Mouse (Mus musculus): ENCODE measurements around the gene Ttl.

Gene Ttl

DNA sequence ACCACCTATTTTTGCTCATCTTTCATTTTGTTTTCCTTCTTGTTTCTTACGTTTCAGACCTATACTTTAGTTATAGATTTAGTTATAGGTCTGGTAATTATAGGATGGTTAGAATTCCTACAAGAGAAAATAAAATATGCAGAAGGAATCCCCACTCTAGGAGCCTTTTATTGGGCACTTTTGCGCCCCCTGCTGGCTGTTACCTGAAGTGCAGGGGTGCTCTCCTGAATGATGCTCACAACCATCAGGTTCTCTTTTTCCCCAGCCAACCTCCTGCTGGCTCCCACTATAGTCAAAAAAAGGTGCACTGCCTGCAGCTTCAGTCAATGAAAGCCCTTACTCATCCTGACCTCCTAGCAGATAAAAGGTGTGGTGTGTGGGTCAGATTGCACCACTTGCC, 19.2 kb downstream of the Ttl start:
- DNase-seq (ENCODE audit: low spot score): no peak

DNA sequence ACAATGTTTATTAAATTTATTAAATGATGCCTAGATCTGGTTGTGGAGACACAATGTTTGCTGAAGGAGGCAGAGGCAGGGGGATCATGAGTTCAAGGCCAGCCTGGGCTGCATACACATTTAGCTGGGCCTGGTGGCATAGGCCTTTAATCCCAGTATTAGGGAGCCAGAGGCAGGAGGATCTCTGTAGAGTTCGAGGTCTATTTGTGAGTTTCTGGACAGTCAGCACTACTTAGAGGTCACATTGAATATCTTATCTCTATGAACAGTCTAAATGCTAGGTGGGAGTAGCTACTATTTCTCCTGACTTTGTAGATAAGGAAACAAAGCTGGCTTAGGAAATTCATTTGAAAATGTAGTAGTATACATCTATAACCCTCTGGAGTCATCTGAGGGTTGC, 21.8 kb downstream of the Ttl start:
- no peak for DNase-seq (ENCODE audit: low spot score)

DNA sequence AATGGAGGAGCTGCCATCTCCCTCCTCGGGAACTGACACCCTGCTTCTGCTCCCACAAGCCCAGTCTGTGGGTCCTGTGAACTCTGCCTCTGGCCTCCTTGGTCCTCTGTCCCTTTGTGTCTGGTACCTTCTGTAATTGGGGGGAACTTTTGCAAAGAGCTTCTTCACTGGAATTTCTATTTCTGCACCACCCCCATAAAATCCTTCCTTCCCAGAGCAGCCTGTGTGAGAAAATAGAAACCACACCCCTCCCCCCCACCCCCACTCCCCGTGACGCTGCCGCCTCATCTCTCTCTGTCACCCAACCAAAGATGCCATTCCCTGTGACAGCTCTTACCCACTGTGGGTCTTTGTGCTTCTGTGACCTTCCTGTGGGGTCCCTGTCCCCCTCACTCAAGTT, 24.6 kb downstream of the Ttl start:
- no peak for DNase-seq (ENCODE audit: low spot score)

DNA sequence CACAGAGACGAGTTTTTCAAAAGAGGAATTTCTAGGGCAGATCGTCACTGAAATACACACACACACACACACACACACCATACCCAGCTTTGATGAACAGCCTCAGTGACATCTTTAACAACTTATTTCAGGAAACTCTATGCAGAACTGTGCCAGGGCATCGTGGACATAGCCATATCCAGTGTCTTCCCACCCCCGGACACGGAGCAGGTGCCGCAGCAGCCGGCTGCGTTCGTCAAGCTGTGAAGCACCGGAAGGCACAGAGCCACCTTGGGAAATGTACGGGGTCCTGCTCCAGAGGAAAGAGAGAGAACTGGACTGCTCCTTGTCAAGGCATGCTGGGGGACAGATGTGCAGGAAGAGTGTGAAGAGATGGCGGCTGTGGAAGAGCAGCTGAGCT, 27.1 kb downstream of the Ttl start:
- DNase-seq (ENCODE audit: low spot score): no peak

DNA sequence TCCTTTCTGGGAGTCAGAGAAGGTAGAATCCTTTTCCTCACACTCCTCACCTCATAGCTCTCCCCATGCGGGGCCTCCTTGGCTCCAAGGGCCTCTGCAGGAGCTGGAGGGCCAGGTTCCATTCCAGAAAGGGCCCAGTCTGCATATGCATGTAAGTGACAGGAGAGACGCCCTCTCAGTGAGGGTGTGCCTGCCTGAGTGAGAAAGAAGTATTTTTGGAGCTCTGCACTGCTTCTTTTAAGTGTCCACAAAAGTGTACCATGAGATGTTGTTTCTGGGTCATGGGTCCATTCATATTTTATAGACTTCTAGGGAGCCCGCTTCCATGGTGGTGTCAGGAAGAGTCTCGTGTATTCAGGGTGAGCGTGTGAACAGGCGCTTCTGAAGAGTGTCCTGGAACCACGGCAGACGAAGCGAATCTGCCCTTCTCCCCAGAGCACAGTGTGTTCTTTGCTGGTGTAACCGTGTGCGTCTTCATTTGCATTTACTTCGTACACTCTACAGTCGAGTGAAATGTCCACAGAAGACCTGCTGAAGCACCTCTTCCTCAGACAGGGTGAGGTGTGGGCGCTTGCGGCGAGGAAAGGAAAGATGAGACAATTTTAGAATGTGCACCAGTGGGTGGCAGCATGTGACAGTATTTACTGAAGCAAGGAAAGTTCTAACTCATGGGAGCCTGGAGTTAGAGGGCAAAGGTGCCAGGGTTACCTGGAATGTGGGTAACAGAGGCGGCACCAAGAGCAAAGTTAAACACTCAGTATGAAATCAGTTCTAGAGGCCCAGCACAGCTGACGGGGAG, 28.4 kb downstream of the Ttl start:
- DNase-seq (ENCODE audit: low spot score): no peak

DNA sequence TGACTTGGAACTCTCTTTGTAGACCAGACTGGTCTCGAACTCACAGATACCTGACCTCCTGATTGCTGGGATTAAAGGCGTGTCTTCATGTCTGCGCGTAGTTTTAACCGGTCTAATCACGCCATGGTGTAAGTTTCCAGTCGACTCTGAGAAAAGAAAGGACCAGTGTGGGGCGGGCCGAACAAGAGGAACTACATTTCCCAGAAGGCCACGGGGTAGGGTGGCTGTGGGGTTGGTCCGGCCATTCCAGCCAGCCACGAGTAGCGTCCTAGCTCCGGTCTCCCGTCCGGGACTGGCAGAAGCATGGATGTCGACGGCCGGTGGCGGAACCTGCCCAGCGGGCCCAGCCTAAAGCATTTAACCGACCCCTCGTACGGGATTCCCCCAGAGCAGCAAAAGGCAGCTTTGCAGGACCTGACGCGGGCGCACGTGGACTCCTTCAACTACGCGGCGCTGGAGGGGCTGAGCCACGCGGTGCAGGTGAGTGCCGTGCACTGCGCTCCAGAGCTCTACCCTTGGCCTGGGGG, 35.1 kb downstream of the Ttl start, which contains the start of gene Polr1b:
Gene Polr1b, plus strand, starts transcription at position 212 of the 527 bp plus-strand sequence.
- peak; percentile 91 for DNase-seq (ENCODE audit: low spot score)

DNA sequence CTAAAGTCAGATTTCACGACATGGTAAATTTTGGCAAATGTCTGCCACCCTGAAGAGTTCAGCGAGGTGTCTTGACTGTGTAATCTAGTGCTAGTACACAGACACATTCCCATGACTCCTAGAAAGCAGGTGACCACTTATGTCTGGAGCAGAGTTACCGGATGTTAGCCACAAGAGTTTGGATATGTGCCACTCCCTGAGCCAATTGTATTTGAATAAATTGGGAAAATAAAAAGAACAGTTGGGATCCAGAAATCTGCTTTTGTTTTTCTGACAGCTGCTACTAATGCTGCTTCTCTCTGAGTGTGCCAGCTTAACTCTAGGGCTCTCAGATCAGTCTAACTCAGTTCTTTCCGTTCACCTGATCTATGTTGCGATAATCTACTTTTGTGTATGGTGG, 47.2 kb downstream of the Ttl start:
- no peak for DNase-seq (ENCODE audit: low spot score)

DNA sequence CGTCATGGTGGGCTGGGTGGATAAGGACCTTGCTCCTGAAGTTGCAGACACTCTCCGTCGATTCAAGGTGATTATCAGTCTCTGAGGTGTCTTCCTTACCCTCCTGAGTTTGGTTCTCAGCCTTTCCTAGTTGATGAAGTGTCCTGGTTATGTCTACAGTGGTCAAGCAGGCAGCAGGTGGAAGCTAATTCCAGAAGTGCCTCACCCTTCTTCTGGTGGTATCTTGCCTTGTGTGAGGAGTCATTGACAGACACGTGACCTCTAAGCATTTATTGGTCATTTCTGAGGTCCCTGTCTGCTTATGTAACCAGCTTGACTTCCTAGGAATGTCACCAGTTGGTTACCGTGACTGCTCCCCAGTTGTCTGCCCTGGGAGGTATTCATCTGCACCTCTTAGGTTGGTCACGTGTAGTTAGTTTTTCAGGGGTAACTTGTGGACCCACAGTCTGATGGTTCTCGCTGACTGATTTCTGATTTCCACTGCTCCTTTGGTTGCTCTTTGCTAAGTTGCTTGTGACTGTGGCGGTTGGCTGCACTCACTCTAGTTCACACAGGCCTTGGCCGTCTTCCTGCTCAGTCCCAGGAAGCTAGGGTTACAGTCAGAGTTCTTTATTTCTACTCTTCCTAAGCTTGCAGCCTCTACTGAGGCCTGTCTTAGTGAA, 50.1 kb downstream of the Ttl start:
- DNase-seq (ENCODE audit: low spot score): no peak

DNA sequence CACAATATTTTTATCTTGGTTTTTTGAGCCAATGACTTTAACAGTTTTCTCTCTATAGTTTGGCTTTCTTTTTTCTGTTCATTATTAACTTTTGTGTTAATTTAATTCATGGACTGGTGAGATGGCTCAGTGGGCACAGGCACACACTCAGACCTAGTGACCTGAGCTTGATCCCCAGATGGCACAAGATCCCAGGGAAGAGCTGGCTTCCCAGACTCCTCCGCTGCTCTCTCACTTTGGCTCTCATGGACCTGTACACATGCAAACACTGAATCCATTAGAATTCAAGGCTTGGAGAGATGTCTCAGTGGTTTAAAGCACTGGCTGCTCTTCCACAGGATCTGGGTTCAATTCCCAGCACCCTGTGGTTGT, 50.6 kb downstream of the Ttl start:
- DNase-seq (ENCODE audit: low spot score): no peak

DNA sequence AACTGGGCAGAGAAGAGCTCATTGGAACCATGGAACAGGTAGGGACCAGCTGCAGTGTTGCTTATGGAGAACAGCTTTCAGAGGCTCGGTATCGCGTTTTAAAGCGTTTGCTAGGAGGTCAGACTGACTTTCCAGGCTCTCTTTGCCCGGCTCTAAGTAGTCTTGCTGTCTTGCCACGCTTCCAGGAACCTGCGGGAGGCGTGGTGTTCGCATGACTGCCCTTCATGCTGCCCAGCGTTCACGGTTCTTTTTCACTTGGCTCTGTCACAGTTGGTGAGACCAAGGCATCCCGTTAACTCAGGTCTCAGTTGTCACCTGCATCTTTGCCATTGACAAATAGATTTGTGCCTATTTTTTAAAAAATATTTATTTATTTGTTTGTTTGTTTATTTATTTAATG, 52.3 kb downstream of the Ttl start:
- no peak for DNase-seq (ENCODE audit: low spot score)

DNA sequence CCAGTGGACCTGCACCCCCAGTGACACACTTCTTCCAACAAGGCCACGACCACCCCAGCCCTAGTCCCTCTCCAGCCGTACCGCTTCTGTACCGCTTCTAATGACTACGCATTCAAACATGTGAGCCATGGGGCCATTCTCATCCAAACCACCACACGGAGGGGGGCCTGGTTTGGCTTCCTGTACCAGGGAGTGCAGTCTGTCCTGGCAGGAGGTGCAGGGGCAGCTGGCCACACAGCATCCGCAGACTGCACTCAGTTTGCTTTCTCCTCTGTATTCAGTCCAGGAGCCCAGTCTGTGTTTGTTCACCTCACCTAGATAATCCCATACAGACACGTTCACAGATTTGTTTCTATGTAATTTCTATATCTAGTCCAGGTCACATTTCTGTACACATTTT, 56.2 kb downstream of the Ttl start:
- DNase-seq (ENCODE audit: low spot score): no peak

DNA sequence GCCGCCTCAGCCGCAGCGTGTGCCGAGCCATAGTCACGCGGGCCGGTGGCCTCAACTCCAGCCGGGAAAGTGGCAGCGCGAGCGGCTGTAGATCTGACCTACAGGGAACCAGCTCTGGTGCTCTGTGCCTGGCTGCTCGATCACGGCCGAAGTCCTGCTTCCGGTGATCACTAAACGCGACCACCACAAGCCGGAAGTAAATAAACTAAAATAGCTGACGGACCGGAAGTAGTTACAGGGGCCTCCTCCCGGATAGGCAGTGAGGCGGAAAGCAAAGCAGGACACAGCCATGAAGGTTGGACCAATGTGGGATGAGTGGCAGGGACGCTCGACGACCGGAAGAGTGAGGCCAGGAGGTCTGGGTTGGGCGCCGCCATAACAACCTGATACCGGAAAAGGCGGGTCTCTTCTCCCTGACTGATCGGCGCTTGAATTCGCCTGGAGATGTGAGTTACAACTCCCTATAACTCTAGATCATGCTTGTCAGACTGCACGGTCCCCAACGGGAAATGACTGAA, 63.7 kb downstream of the Ttl start, which contains the start of gene Chchd5:
Gene Chchd5, plus strand, starts transcription at position 289 of the 518 bp plus-strand sequence.
- peak; percentile 83 for DNase-seq (ENCODE audit: low spot score)

DNA sequence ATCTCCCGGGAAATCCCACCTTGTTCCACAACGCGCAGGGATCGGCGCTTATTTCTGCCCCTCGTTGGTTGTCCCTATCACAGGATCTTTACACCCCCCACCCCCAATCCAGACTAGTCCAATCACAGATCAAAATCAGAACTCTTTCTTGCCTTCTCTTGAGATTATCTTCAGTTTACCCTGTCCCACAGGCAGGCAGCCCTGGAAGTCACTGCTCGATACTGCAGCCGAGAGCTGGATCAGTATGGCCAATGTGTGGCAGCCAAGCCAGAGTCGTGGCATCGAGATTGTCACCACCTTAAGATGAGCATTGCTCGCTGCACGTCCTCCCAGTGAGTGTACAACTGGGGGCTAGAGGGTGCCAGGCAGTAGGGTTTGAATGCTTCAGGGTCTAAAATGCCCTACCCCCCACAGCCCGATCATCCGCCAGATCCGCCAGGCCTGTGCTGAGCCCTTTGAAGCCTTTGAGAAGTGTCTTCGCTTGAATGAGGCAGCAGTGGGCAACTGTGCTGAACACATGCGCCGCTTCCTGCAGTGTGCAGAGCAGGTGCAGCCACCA, 64.3 kb downstream of the Ttl start:
- peak; percentile 55 for DNase-seq (ENCODE audit: low spot score)

DNA sequence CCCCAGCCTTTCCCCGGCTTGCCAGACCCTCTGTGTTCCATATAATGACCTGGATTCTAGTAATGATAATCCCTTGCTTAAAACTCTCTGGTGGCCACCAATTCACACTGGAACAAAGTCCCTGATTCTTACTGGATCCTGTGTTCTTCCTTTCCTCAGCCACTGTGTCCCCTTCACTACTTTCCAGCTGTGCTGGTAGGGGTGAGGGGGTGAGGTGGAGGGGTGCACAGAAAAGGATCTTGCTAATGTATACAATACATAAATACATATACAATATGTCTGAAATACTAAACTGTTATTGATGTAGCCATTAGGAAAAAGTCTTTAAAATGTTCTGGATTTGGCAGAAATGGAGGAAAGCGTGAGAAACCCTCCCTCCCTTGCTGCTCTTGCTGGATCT, 65.0 kb downstream of the Ttl start:
- no peak for DNase-seq (ENCODE audit: low spot score)

DNA sequence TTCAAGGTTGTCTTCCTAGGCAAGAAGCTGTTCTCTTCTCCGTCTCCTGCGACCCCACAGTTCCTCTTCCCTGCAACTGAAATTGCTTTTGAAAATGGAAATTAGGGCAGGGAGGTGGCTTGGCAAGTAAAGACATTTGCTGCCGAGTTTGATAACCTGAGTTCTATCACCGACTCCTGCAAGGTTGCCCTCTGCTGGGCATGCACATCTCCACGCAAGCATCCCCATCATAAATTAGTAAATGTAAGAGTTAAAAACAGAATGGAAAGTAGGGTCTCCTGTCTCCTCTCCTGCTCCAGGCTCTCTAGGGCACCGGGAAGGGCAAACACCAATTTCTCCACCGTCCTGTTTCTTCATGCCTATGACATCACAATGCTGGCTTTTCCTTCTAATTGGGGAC, 66.5 kb downstream of the Ttl start:
- no peak for DNase-seq (ENCODE audit: low spot score)

DNA sequence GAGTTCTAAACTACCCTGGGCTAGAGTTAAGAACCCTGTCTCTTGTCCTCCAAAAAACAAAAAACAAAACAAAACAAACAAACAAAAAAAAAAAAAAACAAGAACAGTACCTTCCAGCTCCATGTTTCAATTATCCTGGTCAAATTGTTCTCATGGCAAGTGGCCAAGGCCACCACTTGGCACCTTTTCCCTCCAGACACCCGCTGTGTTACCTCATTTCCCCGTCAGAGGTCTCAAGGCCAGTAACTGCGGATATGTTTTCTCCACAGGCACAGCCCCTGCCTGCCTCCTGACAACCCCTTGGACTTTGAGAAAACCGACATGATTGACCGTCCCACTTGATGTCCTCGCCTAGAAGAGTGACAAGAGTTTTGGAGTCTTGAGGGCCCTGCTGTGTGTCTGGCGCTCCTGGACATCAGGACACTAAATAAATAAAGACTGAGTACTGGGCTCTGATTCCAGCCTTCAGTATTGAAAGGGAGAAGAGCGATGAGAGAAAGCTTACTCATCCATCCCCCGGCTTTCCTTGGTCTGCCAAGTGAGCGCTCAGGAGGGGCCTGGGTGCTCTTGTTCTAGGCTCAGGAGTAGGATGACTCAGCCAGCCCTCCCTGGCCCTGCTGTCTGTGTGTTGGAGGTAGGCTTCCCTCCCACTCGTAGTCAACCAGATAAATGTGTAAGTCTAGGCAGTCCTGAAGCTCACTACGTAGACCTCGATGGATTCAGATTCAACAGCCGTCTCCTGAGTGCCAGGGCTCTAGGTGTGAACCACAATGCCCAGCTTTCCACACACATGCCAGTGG, 67.5 kb downstream of the Ttl start:
- DNase-seq (ENCODE audit: low spot score): peak; percentile 77

DNA sequence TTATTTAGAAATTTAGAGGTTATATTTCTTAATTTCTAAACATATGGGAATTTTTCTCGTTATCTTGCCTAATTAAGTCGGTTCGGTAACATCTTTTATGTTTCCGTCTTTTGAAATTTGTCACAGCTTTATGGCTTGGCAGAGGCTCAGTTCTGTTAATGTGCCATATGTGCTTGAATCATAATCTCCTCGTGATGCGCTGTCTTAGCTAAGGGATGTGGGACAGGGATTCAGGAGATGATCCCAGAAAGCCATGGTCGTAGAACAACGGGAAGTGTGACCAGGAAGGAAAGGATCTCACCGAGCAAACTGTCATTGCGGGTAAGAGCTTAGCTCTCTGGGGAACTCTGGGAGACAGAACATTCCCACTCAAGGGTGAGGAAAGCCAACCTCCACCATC, 74.2 kb downstream of the Ttl start:
- DNase-seq (ENCODE audit: low spot score): no peak

Measured in testis, postnatal 10 days (tissue).